Mouse (Mus musculus): ENCODE results near the gene Tmem94. TPM values are rescaled to one million over a fixed set of nuclear protein-coding genes. Genes with fewer than 3 reads are reported as not detected.

Tmem94 gene
- 20.3 and 21.2 TPM in 2 replicates for polyA plus RNA-seq (2015; fragmentation: Nextera tagmentation; extraction: Ambion mirVana)

DNA sequence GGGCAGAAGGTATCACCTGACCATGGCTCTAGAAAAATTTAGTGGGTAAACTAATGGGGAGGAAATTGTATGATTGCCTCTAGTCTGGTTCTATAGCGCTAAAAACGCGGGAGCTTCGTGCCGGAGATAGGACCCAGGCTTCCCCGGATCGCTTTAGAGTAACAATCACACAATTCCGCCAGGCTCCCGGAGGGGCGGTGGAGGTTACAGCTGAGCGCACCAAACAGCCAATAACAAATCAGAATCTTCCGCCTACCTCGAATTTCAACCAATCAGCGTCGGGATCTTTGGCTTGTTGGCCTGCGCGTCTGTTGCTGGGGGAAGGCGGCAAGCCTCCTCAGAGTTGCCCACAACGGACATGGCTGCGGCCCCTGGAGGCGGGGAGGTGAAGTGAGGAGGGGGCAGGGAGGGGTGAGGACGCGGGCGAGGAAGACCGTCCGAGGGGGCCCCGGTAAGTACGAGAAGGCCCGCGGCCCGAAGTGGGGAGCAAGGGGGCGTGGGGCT, at the start of gene Tmem94:
Tmem94 (plus strand) TSS at position 331 of the 504 bp plus-strand sequence.
- H3K9me3 ChIP-seq (replicated peaks), result no peaks in the 10 kb centered on the region
- peaks cover 35% of the 10 kb centered on the region for H3K4me1 ChIP-seq
- no peaks in the 10 kb centered on the region for H3K36me3 ChIP-seq
- H3K4me3 ChIP-seq (replicated peaks), result peak within 1 kb of the TSS; percentile 91
- H3K27me3 ChIP-seq (replicated peaks), result no peaks in the 10 kb centered on the region
- ATAC-seq (ENCODE audit: low FRiP score), result peak; percentile 96
- peak within 1 kb of the TSS; percentile 97 for H3K9ac ChIP-seq (replicated peaks)
- peak within 1 kb of the TSS; percentile 94 for H3K27ac ChIP-seq (replicated peaks)
- H3K4me2 ChIP-seq, result peak within 1 kb of the TSS; percentile 80
- under 1% methylated on average over 32 of the region's 32 CpGs for WGBS

DNA sequence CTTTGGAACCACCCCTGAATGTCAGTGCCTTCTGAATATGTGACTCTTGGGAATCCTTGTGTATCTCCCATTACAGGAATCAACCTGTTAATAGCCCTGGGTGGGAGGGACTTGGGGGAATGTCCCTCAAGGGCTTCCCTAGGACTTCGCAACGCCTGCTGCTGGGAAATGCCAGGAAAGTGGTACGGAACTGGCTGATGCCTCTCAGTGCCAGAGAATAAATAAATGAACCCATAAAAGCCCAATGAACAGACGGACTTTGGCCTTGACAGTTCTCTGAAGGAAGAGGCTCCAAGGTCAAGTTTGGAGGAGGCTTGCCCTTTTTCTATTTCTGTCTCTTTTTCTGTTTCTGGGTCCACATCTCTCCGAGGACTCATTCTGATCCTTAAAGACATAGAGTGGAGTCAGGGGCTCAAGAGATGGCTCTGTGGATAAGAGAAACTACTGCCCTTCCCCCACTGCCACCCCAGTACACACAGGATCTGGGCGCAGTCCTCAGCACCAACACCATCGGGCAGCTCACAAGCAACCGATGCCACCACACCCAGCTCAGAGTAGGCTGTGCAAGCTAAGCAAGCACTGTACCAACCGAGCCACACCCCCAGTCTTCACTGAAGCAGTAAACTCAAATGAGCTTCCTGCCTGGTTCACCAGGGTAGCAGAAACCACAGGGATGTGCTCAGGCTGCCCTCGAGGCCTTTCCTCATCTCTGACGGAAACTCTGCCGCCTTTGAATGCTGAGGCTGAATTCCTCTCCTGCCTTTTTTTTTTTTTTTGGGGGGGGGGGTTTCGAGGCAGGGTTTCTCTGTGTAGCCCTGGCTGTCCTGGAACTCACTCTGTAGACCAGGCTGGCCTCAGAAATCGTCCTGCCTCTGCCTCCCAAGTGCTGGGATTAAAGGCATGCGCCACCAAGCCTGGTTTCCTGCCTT, 48.6 kb upstream of the Tmem94 start:
- WGBS, result 74% methylated on average over 15 of the region's 15 CpGs
- Histone ChIP-seq H3K36me3 (no peaks in the 10 kb centered on the region), H3K9me3 (replicated peaks) (no peaks in the 10 kb centered on the region), H3K9ac (replicated peaks) (no peak overlapping the region), H3K4me1 (no peaks in the 10 kb centered on the region), H3K4me3 (replicated peaks) (no peak overlapping the region), H3K27me3 (replicated peaks) (no peaks in the 10 kb centered on the region), H3K4me2 (no peak overlapping the region), H3K27ac (replicated peaks) (no peak overlapping the region)
- no peak for ATAC-seq (ENCODE audit: low FRiP score)

DNA sequence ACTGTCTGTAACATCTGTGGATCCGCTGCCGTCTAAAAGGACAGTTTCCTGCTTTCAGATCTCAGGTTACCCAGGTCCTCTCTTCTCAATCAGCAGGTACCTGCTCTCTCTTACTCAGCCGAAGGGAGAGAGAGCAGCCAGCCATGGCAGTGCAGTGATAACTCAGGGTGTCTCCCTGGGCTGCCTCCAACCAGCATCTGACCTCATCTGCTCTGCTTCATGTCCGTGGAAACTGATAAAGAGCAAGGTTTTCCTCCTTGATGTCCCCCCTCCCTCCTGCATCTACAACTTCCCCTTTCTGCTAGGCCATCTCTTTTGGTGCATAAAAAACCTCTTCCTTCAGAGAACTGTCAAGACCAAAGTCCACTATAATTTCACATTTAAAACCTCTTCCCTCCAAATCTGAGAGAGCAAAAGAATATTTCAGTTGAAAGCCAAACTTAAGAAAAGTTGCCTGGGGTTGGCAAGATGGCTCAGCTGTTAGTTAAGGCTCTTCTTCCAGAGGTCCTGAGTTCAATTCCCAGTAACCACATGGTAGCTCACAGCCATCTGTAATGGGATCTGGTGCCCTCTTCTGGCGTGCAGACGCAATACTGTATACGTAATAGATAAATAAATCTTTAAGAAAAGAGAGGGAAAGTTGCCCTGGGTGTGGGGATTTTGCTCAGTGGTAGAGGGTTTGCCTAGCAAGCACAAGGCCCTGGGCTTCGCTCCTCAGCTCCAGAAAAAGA, 47.4 kb upstream of the Tmem94 start:
- H3K4me3 ChIP-seq (replicated peaks), result no peak overlapping the region
- 57% methylated on average over 8 of the region's 8 CpGs for WGBS

DNA sequence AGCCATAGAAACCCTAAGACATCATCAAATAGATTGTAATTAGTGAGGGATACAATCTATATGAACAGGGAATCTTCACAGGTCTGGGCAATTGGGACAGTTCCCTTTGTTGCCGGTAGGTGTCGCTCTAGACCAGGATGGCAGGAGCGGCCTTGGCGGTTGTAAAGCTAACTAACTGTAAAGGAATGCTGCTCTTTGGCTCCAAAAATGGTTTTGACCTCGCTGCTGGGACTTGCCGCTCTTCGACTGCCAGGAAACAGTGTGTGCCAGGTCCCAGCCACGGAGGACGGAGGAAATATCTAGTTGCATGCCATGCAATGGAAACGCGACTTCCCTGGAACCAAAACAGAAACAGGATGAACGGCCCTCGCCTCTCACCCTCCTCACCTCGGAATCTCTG, 42.6 kb upstream of the Tmem94 start:
- H3K36me3 ChIP-seq, result no peaks in the 10 kb centered on the region
- ATAC-seq (ENCODE audit: low FRiP score), result no peak
- H3K4me3 ChIP-seq (replicated peaks), result no peak overlapping the region
- 19% methylated on average over 14 of the region's 14 CpGs for WGBS
- no peaks in the 10 kb centered on the region for H3K9me3 ChIP-seq (replicated peaks)
- no peaks in the 10 kb centered on the region for H3K27me3 ChIP-seq (replicated peaks)
- H3K4me1 ChIP-seq, result peaks cover 4% of the 10 kb centered on the region; the same call in 1 of the 2 replicates
- H3K9ac ChIP-seq (replicated peaks), result no peak overlapping the region
- H3K4me2 ChIP-seq, result peak overlapping the region; percentile 26
- H3K27ac ChIP-seq (replicated peaks), result 0 out of 2 replicates have a peak overlapping the region, but pooled peaks have one; percentile 15

More for the DNA sequence above, 47.4 kb upstream of the Tmem94 start:
- Histone ChIP-seq H3K9ac (replicated peaks) (no peak overlapping the region), H3K27ac (replicated peaks) (no peak overlapping the region), H3K4me2 (no peak overlapping the region), H3K4me1 (peaks cover 2% of the 10 kb centered on the region; the same call in 1 of the 2 replicates), H3K36me3 (no peaks in the 10 kb centered on the region), H3K27me3 (replicated peaks) (no peaks in the 10 kb centered on the region), H3K9me3 (replicated peaks) (no peaks in the 10 kb centered on the region)
- ATAC-seq (ENCODE audit: low FRiP score), result no peak

DNA sequence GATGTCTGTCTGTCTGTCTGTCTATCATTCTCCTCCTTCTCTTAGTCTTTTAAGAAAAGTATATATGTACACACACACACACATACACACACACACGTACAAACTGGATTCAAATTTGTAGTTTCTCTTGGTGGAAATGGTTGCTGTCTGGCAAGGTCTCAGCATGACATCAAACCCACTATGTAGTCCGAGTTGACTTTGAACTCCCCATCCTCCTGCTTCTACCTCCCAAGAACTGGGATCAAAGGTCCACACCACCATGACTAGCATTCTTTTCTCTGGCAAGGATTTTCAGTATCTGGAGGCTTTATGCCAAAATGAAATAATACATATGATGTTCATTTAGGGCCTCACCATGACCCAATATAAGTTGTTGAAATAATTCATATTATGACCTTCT, 42.0 kb upstream of the Tmem94 start:
- Histone ChIP-seq H3K9ac (replicated peaks) (no peak overlapping the region), H3K36me3 (no peaks in the 10 kb centered on the region), H3K4me3 (replicated peaks) (no peak overlapping the region), H3K9me3 (replicated peaks) (no peaks in the 10 kb centered on the region), H3K27me3 (replicated peaks) (no peaks in the 10 kb centered on the region), H3K4me2 (no peak overlapping the region), H3K27ac (replicated peaks) (0 out of 2 replicates have a peak overlapping the region, but pooled peaks have one; percentile 15), H3K4me1 (peaks cover 4% of the 10 kb centered on the region; the same call in 1 of the 2 replicates)
- ATAC-seq (ENCODE audit: low FRiP score), result no peak
- WGBS, result 80% methylated on average over 2 of the region's 2 CpGs

DNA sequence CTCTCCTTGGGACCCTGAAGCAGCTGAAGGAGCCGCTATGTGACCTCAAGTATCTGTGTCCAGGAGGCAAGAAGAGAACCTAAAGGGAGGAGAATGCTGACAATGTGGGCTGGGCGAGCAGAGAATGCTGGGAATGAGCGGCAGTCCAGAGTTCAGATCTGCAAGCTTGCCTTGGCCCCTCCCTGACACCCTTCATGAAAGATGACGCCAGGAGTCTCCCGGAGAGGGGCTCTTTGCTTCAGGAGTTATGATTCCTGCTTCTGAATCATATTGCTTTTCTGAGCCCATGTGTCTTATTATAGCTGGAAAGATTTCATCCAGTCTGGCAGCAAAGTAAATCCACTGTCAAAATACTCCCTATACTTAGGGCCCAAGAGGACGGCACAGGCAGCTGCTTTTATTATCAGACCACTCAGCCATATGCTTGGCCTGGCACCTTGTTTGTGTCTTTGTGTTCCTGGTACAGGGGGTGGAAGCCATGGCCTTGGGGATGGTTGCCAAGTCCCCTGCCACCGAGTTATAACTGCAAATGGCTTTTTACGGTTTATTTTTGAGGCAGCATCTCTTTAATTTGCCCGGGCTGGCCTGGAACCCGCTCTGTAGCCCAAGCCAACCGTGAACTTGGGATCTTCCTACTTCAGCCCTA, 31.1 kb upstream of the Tmem94 start:
- Histone ChIP-seq H3K4me1 (peaks cover 10% of the 10 kb centered on the region; the same call in 1 of the 2 replicates), H3K36me3 (no peaks in the 10 kb centered on the region), H3K9me3 (replicated peaks) (no peaks in the 10 kb centered on the region), H3K4me2 (no peak overlapping the region), H3K27ac (replicated peaks) (no peak overlapping the region; the same call in 1 of the 2 replicates), H3K4me3 (replicated peaks) (no peak overlapping the region), H3K9ac (replicated peaks) (no peak overlapping the region), H3K27me3 (replicated peaks) (no peaks in the 10 kb centered on the region)
- 47% methylated on average over 11 of the region's 11 CpGs for WGBS
- no peak for ATAC-seq (ENCODE audit: low FRiP score)

DNA sequence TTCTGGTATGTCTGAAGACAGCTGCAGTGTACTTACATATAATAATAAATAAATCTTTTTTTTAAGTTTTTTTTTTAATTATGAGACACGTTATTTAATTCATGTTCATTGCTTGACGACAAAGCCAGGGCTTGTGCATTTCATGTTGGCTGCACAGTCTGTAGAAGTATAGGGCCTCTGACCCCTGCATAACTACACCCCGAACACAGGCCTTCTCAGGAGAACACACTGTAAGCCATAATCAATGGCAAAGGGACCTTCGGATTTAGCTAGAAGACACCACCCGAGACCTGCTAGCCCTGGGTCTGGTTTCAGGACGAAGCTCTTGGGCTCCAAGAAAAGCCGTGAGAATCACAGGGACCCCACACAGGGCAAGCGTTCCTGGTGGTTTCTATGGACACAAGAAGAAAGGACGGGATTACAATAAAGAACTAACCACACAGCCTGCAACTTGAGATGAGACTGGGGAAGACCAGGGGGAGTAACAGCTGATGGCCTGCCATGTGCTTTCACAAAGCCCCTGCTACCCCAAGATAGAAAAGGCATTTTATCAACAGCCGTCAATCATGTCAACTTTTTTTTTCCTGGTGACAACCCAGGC, 27.5 kb upstream of the Tmem94 start:
- WGBS, result 30% methylated on average over 10 of the region's 10 CpGs
- Histone ChIP-seq H3K4me2 (no peak overlapping the region), H3K4me1 (peaks cover 10% of the 10 kb centered on the region; the same call in 1 of the 2 replicates), H3K36me3 (no peaks in the 10 kb centered on the region), H3K27ac (replicated peaks) (no peak overlapping the region), H3K27me3 (replicated peaks) (no peaks in the 10 kb centered on the region), H3K9ac (replicated peaks) (no peak overlapping the region), H3K9me3 (replicated peaks) (no peaks in the 10 kb centered on the region), H3K4me3 (replicated peaks) (no peak overlapping the region)
- ATAC-seq (ENCODE audit: low FRiP score), result no peak

DNA sequence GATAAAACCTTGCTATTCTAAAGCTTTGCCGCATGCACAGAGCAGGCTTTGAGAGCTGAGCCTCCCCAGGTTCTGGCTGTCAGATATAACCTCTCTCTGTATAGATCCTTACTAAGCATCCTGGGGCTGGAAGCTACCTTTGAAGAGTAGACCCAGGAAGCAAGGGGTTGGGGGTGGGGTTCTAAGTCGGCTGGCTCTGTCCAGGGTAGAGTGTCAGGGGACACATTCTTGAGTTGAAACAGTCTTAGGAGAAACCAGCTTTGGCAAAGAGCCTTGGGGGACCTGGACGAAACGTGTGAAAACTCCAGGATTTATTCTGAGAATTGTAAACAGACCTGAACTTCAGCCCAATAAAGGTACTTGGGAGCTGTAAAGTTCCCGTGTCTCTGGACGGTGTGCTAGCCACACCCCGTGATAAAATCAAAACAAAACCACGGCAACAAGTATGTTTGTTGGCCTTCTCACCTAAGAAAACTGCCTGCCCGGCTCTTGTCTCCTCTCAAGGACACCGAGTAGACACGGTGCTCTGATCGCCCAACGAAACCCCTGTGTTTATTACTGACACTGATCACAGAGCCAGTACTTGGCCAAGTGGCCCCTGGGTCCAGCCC, 26.9 kb upstream of the Tmem94 start:
- no peaks in the 10 kb centered on the region for H3K27me3 ChIP-seq (replicated peaks)
- no peak for ATAC-seq (ENCODE audit: low FRiP score)
- no peak overlapping the region for H3K27ac ChIP-seq (replicated peaks)
- H3K4me1 ChIP-seq, result peaks cover 10% of the 10 kb centered on the region; the same call in 1 of the 2 replicates
- H3K4me3 ChIP-seq (replicated peaks), result no peak overlapping the region
- no peaks in the 10 kb centered on the region for H3K36me3 ChIP-seq
- 44% methylated on average over 13 of the region's 13 CpGs for WGBS
- no peak overlapping the region for H3K9ac ChIP-seq (replicated peaks)
- no peak overlapping the region for H3K4me2 ChIP-seq
- H3K9me3 ChIP-seq (replicated peaks), result no peaks in the 10 kb centered on the region

DNA sequence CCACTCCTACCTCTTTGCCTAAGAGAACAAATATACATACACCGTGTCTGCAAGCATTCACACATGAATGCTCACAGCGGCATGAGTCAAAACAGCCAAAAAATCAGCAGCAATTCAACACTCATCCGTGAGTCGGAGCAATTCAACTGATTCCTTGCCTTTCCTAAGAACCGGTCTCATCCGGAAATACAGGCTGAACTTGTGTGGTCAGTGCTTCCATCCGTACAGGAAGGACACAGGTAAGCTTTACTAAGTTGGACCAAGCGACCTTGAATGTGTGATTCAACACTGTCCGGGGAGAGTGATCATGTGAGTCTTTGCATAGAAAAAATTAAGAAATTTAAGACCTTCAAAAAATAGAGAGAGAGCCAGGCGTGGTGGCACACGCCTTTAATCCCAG, 24.2 kb upstream of the Tmem94 start:
- Histone ChIP-seq H3K27me3 (replicated peaks) (no peaks in the 10 kb centered on the region), H3K4me1 (0 out of 2 replicates have a peak, but pooled peaks cover 2% of the 10 kb centered on the region)
- 93% methylated on average over 11 of the region's 11 CpGs for WGBS

DNA sequence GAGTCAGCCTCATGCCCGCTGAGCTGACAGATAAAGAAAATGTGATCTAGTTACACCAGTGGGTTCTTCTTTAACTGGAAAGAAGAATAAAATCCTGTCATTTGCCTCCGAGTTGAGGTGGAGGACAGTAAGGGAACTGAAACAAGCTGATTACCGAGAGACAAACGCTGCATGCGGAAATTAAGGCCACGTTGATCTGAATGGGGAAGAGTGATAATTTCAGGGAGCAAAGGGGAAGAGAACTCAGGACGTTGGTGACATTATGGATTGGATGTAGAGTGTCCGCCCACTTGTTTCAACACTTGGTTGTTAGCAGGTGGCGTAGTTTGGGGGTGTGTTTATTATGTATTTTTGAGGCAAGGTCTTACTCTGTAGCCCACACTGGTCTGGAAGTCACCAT, 22.3 kb upstream of the Tmem94 start:
- Histone ChIP-seq H3K27ac (replicated peaks) (no peak overlapping the region), H3K4me1 (0 out of 2 replicates have a peak, but pooled peaks cover 5% of the 10 kb centered on the region), H3K4me3 (replicated peaks) (no peak overlapping the region), H3K36me3 (no peaks in the 10 kb centered on the region), H3K4me2 (no peak overlapping the region), H3K9me3 (replicated peaks) (no peaks in the 10 kb centered on the region), H3K27me3 (replicated peaks) (no peaks in the 10 kb centered on the region), H3K9ac (replicated peaks) (no peak overlapping the region)
- ATAC-seq (ENCODE audit: low FRiP score), result no peak
- WGBS, result 84% methylated on average over 9 of the region's 9 CpGs

More for the DNA sequence above, 24.2 kb upstream of the Tmem94 start:
- no peaks in the 10 kb centered on the region for H3K36me3 ChIP-seq
- no peak overlapping the region for H3K4me3 ChIP-seq (replicated peaks)
- no peaks in the 10 kb centered on the region for H3K9me3 ChIP-seq (replicated peaks)
- H3K27ac ChIP-seq (replicated peaks), result no peak overlapping the region
- no peak overlapping the region for H3K4me2 ChIP-seq
- H3K9ac ChIP-seq (replicated peaks), result no peak overlapping the region
- ATAC-seq (ENCODE audit: low FRiP score), result no peak
